Mouse (Mus musculus) urinary bladder, postnatal 25 days (tissue): ENCODE measurements around the gene Gnai2.

ENCODE experiments used
- DNase-seq: peaks from one replicate; pipeline ENCODE4 v3.0.0; 2022; ENCODE audit warnings: low spot score

Gene Gnai2

GRCm38 (mm10) chr9:107635279-107636028, at the start of gene Gnai2:
Gnai2 (minus strand) TSS chr9:107635367.
- DNase-seq, result peak; percentile 93

GRCm38 (mm10) chr9:107682405-107682804, 47.2 kb upstream of the Gnai2 start:
- DNase-seq, result no peak

- no peak for DNase-seq
These were observed 44.3 kb upstream of the Gnai2 start, which contains the start of gene Gnat1 for GRCm38 (mm10) chr9:107679501-107679900. Gnat1 (minus strand) TSS chr9:107679712.

- DNase-seq, result no peak
These were observed 43.7 kb upstream of the Gnai2 start for GRCm38 (mm10) chr9:107678861-107679260.

- peak; percentile 75 for DNase-seq
These were observed 42.8 kb upstream of the Gnai2 start for GRCm38 (mm10) chr9:107677819-107678526.

GRCm38 (mm10) chr9:107677091-107677784, 42.1 kb upstream of the Gnai2 start:
- no peak for DNase-seq

- DNase-seq, result no peak
These were observed 41.1 kb upstream of the Gnai2 start for GRCm38 (mm10) chr9:107676302-107676701.

GRCm38 (mm10) chr9:107675671-107676301, 40.6 kb upstream of the Gnai2 start:
- peak; percentile 73 for DNase-seq

- DNase-seq, result no peak
These were observed 39.7 kb upstream of the Gnai2 start for GRCm38 (mm10) chr9:107674609-107675429.

- no peak for DNase-seq
These were observed 35.1 kb upstream of the Gnai2 start for GRCm38 (mm10) chr9:107670259-107670658.

- DNase-seq, result no peak
These were observed 34.3 kb upstream of the Gnai2 start, which contains the start of gene Slc38a3 for GRCm38 (mm10) chr9:107669480-107669945. Slc38a3 (minus strand) TSS chr9:107669530.

- DNase-seq, result no peak
These were observed 33.7 kb upstream of the Gnai2 start for GRCm38 (mm10) chr9:107668916-107669315.

GRCm38 (mm10) chr9:107668011-107668410, 32.8 kb upstream of the Gnai2 start:
- DNase-seq, result no peak

- DNase-seq, result no peak
These were observed 32.1 kb upstream of the Gnai2 start for GRCm38 (mm10) chr9:107667219-107667618.

- DNase-seq, result no peak
These were observed 31.6 kb upstream of the Gnai2 start for GRCm38 (mm10) chr9:107666751-107667205.

GRCm38 (mm10) chr9:107665308-107665707, 30.1 kb upstream of the Gnai2 start:
- no peak for DNase-seq

- no peak for DNase-seq
These were observed 28.4 kb upstream of the Gnai2 start for GRCm38 (mm10) chr9:107663525-107663924.

- DNase-seq, result no peak
These were observed 27.2 kb upstream of the Gnai2 start for GRCm38 (mm10) chr9:107662342-107662741.

GRCm38 (mm10) chr9:107660777-107661176, 25.6 kb upstream of the Gnai2 start:
- no peak for DNase-seq

GRCm38 (mm10) chr9:107659961-107660360, 24.8 kb upstream of the Gnai2 start:
- DNase-seq, result no peak

- no peak for DNase-seq
These were observed 24.4 kb upstream of the Gnai2 start for GRCm38 (mm10) chr9:107659551-107659950.
